Mouse (Mus musculus) NIH3T3 (cell line): Measurements from ENCODE around the gene Ano1.
A peak's percentile ranks its signal among the peaks of the same experiment; 100 is the strongest.

Source experiments
- DNase-seq: peaks from one replicate; pipeline ENCODE4 v3.0.0-alpha.2; 2012; ENCODE audit warnings: low read depth

Gene Ano1

DNA sequence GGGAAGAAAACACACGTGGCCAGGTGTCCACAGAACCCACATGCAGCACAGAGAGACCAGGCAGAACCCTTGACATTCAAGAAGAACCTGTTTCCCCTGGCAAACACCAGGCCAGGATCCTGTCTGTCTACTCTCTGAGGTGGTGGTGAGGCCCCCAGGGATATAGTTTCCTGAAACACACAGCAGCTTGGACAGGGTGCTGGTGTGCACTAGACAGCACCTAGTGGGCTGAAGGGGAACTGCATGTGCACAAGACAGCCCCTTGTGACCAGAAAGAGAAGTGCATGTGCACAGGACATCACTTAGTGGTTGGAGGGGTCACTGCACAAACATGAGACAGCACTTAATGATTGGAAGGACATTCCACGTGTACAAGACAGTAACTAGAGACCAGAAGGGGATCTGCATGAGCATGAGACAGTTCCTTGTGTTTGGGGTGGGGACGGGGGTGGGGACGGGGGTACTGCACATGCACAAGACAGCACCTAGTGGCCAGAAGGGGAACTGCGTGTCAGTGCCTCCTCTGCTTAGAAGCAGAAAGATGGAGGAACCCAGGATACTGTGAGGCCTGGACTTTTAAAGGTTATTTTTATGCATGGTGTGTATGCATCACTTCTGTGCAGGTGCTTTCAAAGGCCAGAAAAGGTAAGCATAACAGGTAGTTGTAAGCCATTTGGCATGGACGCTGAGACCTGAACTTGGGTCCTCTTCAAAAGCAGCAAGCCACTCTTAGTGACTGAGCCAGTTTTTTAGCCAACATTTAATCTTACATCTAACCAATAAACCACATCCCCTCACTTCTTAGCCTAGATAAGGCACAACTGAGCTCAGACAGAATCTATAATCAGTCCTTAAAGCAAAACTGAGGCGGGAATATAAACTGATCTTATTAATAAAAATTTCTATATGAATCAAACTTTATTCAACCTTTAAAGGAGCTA, 54.7 kb downstream of the Ano1 start:
- peak; percentile 14 for DNase-seq

DNA sequence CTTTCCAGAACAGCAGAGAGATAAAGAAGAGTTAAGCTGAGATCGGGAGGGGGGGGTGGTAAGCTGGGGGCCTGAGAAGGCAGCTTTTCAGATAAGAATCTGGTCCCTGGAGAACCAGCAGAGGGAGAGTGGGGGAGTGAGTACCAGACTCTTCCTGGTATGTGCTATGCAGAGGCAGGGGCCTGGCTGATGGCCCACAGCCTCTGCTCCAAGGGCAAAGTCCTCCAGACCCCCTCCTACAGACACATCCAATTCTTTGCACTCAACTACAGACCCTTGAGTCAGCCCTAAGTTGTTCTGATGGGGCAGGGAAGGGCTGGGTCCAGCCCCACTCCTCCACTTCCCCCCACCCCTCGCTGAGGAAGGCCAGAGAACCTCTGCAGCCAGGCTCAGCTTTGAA, 61.9 kb downstream of the Ano1 start:
- no peak for DNase-seq

DNA sequence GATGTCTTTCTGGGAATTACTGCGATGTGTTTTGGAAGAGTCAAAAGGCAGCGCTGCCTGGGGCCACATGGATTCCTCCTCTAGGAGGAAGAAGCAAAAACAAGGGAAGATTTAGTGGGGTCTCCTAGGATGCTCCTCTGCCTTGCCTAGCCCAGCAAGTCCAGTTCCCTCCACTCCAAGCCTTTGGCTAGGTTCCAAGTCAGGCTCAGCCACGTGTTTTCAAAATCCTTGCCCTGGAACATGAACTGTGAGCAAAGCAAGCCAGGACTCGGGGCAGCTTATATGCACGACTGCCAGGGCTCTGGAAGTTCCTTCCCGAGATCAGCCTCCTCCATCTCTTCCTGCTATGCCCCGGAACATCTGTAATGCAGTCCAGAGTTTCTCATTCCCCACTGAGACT, 62.6 kb downstream of the Ano1 start:
- peak; percentile 20 for DNase-seq

DNA sequence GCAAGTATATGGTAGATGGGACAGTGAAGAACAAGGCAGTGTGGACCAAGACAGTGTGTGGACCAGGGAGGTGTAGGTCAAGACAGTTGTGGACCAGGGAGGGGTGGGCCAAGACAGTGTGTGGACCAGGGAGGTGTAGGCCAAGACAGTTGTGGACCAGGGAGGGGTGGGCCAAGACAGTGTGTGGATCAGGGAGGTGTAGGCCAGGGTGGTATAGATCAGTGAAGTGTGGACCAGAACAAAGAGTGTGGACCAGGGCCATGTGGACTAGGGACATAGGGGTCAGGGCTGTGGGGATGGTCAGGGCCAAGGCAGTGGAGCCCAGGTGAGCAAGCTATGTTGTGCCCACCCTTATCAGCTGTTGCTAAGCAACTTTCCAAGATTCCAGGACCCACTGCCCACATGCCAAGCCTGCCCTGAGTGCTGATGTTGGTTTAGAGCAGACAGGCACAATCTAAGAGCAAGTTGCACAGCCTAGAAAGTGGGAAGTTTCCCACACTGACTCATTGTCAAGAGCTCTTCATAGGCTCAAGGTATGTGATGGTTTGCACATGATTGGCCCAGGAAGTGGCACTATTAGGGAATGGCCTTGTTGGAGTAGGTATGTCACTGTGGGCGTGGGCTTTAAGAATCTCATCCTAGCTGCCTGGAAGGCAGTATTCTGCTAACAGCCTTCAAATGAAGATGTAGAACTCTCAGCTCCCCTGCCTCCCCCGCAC, 64.0 kb downstream of the Ano1 start:
- no peak for DNase-seq

DNA sequence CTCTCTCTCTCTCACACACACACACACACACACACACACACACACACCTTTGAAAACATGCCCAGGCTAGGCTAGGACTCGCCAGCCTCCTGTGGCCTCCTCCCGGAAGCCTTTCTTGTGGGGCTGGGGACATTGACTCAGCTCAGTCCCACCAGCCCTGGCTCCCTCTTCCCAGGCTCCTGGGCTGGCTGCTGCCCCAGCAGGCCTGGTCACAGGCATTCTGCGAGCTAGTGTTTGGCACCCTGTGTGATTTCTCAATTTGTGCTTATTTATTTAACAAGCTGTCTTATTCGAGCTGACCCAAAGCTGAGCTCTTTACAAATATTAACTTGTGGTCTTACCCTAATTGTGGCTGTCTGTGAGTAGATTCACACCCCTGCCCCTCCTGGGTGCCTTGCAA, 66.8 kb downstream of the Ano1 start:
- DNase-seq = peak; percentile 48

DNA sequence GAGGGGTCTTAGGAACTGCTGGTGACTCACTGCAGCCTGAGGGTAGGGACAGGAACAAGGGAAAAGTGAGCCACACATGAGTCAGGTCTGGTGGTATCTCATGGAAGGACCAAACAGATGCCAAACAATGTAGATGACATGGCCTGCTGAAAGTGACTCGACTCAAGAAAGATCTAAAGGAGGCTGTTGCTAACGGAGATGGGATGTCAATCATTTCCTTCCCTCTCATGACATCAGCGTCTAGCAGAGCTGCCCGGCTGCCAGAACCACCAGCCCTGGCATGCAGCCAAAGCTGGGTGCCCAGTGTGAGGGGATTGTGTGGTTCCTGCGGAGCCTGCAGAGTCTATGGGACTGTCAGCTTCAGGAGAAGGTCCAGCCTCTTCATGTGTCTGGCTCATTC, 67.3 kb downstream of the Ano1 start:
- peak; percentile 71 for DNase-seq

DNA sequence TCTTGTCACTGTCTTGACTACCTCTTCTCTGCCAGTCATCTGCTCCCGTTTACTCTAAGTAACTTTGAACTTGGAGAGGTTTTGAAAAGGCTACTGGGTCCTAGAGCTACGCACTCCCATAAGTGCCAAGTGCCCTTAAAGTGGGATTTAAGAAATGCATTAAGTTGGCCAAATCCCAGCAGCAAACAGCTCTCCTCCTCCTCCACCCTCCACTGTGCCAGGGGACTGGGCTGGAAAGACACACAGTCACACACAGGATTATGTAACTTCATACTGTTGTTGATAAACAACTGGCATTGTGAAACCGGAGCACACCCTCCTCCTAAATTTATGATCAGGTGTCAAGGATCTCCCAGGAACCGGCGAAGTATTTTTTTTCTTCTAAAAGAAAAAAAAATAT, 71.7 kb downstream of the Ano1 start:
- DNase-seq = no peak

DNA sequence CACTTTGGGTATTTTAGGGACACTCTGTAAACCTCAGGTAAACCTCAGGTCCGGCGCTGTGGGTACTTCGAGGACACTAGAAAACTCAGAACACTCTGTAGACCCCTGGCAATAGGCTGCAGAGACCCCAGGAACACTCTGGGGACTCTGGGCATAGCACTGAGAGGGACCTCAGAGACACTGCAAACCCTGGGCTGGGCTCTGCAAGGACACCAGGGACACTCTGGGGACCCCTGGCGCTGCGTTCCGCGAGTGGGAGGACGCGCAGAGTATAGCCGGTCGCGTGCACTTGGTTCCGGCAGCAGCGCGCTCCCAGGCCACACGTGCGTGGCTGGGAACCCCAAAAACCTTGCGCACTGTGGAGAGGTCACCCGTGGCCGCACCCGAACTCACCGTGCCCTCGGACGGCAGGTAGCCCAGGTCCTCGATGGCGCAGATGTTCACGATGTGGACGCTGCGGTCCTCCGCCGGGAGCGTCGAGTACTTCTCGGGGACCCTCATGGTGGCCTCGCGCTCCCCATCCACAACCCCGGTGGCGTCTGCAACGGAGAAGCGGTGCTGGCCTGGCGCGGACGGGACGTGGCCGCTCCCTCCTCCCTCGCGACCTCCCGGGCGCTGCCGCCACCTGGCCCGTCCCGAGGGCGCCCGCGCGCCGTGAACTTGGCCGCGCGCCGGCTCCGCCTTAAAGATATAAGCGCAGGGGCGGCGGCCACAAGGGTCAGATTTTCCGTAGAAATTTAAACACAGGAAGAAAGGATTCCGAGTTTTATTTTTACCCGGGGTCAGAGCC, 73.3 kb downstream of the Ano1 start:
- DNase-seq = no peak

DNA sequence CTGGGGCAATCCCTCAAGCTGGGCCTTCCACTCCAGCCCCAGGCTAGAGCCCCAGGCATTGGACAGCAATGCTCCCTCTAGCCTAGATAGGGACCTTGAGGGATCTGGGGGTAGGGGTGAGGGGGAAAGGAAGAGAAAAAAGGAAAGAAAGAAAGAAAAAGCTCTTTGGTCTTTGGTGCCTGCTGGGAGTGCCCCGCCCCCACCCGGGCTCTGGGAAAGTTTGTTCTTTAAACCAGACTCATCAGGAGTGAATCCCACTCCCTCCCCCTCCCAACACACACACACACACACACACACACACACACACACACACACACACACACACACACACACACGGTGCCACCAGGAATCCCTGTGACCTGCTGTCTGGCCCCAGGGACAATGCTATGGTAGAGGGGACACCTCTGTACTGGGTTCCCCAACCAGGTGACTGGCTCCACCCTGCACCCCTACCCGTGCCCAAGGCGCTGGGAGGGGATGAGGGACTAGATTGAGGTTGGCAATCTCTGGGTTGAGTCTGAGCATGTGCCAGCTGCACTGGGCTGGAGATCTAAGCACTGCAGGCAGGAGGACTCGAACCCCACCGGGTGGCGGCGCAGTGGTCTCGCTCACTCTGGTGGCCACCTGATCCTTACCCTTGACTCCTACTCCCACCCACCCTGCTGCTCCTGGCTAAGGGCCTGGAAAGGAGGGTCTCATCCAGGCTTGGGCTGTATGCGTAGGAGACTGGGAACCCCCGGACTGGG, 74.3 kb downstream of the Ano1 start:
- DNase-seq = no peak

DNA sequence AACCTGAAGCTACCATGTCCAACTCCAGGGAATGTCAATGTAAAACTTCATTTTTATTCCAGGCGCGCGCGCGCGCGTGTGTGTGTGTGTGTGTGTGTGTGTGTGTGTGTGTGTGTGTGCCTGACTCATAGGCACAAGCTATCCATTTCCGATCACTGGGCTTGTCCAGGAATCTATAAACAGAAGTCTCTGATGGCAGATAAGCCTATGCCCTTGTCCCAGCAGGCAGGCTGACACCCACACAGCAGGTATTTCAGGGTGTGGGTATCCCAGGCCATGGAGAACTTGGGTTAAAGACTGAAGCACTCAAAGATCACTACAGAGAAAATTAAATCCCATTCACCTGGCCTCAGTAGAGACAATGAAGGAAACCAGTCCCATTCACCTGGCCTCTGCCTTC, 76.1 kb downstream of the Ano1 start:
- DNase-seq = no peak

DNA sequence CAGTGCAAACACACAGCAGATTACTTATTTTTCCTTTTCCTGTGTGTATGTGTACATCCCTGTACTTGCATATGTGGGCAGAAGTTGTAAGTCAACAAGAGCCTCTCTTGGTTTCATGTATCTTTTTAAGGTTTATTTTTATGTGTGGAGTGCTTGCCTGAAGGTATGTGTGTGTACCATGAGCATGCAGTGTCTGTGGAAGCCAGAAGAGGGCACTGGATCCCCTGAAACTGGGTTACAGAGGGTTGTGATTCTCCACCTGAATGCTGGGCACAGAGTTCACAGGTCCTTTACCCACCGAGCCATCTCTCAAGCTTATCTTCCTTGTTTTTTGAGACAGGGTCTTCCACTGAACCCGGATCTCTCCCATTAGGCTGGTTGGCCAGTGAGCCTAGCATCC, 81.9 kb downstream of the Ano1 start:
- DNase-seq = no peak

DNA sequence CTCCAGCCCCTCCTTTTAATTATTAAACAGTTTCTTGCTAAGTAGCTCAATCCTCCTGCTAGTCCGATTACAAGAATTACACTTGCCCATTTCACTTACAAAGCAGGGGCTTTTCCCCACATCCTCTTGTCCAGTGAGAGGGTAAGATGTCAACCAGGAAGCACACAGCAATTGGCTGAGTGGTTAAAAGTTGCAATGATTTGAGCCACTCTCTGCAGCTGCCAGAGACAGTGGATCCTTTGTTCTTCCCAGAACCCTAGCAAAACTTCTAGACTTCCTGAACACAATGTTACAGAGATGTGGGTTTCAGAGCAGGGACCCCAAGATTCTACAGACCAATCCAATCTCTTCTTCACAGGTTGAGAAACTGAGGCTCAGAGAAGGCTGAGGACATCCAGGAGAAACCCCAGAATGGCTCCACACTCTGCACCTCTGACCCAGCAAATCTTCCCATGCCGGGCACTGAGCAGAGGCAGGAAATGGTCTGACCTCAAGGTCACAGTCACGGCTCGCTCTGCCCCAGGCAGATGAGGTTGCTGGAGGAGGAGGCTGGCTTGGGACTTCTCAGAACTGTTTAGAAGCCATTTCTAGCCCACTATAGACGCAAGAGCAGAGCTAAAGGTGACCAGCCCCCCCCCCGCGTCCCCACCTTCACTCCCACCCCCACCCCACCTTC, 83.0 kb downstream of the Ano1 start:
- DNase-seq = no peak

DNA sequence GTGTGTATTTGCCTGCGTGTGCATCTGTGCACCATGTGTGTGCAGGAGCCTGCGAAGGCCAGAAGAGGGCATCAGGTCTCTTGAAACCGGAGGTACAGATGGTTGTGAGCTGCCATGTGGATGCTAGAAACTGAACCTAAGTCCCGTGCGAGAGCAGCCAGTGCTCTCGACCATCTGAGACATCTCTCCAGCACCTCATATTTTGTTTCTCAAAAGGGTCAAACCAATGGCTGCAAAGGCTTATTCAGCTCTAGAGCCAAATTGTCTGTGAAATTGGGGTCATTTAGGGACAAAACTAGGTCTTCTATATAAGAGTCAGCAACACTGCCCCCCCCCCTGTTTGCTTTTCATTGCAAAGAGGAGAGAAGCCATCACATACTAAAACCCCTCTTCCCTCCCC, 84.7 kb downstream of the Ano1 start:
- no peak for DNase-seq

DNA sequence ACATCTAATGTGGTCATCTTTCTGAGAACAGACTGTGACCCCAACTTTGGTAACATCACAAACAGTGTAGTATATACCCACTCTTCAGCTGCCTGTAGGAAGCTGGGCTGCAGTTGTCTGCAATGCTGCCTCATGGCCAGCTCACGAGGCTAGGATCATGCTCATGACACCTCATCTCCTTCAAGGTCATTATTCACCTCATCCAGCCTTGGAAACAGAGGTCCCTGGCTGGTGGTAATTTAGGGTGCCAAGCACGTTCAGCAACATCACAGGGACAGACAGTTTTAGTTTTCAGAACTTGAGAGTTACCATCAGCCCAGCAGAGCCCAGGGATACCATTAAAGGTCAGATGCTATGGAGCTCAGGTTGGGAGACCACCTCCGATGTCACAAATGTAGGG, 86.2 kb downstream of the Ano1 start:
- DNase-seq = no peak

DNA sequence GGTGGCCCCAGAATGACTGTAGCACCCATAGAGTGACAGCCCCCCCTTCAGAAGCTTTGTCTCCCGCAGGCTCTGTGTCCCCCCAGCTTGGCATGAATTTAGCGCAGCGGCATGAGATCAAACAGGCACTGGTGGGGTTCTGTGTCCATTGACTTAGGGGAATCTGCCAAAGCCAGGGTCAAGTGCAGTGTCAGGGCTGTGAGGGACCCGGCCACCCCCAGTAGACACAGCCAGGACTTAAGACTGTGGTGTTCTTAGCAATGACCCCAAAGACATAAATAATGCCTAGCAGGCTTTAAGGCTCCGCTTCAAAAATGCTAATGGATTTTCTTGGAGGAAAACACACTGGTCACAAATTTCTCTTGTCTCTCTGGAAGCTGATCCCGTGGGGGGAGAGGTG, 88.2 kb downstream of the Ano1 start:
- DNase-seq = no peak

DNA sequence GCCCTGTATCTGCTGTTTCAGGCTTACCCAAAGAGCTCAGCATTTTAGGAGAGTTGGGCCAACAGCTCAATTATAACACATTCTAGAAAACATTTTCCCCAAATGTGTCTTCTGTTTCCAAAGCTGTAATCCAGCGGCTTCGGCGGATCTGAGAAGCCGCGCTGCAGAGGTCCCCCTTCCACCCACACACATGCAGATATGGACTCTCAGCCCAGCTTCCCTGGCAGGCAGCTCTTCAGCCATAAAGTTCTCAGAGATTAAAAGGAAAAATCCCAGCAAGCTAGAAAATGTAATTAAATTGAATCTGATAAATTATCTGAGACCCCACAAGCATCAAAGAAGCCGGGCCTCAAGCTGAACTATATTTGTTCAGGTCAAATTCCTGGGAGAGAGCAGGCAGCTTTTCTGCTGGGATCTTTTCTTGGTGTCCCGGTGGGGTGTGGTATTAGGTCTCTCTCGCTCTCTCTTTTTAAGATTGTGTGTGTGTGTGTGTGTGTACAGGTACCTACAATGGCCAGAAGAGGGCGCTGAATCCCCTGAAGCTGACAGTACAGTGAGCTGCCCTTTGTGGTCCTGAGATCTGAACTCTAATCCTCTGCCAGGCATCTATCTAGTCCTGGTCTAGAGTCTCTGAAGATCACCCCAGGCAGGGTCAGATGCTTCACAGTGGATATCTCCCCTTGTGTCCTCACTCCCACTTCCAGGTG, 95.4 kb downstream of the Ano1 start:
- no peak for DNase-seq

DNA sequence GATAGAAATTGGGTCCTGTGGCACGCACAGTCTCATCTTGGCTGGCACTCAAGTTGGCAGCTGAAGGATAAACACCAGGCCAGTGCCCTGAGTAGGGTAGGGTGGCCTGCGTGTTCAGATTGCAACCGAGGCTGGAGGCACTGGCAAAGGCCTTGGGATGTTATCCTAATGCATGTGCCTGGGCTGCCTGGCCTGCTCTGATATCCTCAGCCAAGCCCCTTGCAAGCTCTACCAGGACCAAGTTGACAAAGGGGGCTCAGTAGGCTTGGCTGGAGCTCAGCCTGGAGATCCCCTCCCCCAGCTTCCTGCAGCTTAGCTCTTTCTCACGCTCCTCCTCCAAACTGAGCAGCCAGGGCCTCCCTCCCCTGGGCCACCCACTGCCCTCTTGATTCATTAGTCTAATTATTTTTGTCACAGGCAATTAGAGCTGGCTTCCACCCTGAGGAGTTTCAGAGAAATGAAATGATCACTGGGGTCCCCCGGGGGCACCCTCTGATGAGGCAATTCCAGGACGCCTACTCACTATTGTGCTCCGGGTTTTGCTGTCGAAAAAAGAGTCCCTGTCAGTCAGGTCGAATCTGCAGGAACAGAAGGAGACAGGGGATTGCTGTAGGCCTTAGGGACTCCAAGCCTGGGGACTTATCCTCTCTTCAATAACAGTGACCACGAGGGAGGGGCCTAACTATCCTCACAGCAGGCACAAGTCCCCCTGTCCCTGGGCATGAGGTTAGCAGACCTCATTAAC, 97.9 kb downstream of the Ano1 start:
- no peak for DNase-seq

DNA sequence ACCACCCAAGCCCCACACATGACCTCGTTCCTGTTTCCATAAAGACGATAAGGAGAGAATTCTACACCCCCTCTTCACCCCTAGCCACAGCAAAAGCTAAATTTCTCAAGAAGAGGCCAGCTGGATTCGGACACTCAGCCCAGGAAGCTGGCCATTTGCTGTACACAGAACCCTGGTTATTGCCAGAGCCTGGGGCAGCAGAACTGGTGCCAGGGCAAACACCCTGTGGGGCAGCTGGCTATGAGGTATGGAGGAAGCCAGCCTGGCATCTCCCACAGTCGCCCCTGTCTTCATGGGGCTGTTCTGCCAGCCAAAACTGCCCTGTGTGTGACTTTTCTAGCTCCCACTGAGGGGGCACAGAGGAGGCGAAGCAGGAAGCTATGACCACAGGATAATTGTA, 104.2 kb downstream of the Ano1 start:
- peak; percentile 2 for DNase-seq

DNA sequence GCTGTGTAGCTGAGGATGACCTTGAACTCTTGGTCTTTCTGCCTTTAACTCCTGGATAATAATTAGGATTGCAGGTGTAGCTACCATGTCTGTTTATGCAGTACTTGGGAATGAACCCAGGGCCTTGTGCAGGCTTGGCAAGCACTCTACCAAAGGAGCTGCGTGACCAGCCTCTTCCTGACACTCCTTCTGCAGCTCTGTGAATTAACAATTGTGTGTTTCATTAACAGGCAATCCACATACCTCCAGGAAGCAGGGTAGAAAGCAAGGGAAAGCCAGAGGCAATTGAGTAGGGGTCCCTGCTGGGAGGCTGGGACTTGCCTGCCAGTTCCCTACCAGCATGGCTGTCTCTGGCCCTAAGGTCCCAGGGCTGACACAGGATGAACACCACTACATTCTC, 111.0 kb downstream of the Ano1 start:
- no peak for DNase-seq

DNA sequence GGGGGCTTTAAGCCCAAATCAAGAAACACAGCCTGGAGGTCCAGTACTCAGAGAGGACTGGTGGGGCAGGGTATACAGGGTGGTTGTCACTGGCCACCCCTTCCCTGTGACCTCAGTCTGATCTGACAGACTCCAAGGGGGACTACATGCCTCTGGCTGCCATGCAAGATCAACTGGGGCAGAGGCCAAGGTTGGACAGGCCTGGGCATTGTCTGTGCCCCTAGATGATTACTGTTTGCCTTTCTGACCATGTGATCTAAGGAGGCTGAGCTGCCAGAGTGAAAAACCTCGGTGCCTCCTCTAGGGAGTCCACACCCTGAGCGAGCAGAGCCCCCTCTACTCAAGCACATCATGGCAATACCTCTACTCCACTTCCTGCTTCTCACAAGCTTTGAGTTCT, 115.8 kb downstream of the Ano1 start:
- no peak for DNase-seq
